Mouse (Mus musculus) erythroblast, embryonic 14.5 days (primary cell): Measurements from ENCODE around the gene Acox1.

ENCODE experiments used
- GATA1 ChIP-seq: IDR thresholded peaks from 2 replicates; pipeline ENCODE4 v1.6.1; 2012; ENCODE audit warnings: low read length, inconsistent platforms, mixed read lengths
- TAL1 ChIP-seq: IDR thresholded peaks from 3 replicates; pipeline ENCODE4 v1.6.1; 2012; ENCODE audit warnings: low read length, inconsistent platforms, mixed read lengths

DNA sequence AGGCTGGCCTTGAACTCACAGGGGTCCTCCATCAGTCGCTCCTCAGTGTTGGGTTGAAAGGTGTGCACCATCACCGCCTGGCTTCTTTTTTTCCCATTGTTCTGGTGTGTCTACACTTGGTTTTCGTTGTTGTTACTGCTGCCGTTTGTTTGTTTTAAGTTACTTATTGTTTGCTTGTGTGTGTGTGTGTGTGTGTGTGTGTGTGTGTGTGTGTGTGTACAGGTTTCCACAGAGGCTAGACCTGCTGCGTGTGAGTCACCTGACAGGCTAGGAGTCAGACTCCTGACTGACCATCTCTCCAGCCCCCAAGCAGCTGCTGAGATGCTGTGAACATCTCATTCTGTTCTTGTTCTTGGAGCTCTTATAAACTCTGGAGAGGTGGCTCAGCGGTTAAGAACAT is 14.0 kb upstream of the Acox1 start:
- TF ChIP-seq GATA1 (no peak), TAL1 (no peak)
